Mouse (Mus musculus) hindbrain, embryonic 16.5 days (tissue): Measurements from ENCODE around the gene Tmem53. TPM values are rescaled to one million over a fixed set of nuclear protein-coding genes. Genes with fewer than 3 reads are reported as not detected.
A peak's percentile ranks its signal among the peaks of the same experiment; 100 is the strongest.

ENCODE experiments used
- ATAC-seq: fragments of 200-750 bp; cut with Nextera tagmentation; 2 replicates; pipeline ENCODE4 v1.8.0; 2017; ENCODE audit warnings: moderate TSS enrichment, moderate library complexity
- H3K27ac ChIP-seq: fragments of 300-500 bp; sonication (generic); 2 replicates; pipeline ENCODE4 v1.5.1; 2014; ENCODE audit warnings: low read depth, mild to moderate bottlenecking, control low read depth, low read length, moderate library complexity
- H3K27me3 ChIP-seq: fragments of 300-500 bp; sonication (generic); replicated peaks from 2 replicates; pipeline ENCODE4 v1.6.1; 2014; ENCODE audit warnings: low read length; ENCODE audit not compliant: control insufficient read depth, insufficient read depth
- H3K36me3 ChIP-seq: fragments of 300-500 bp; sonication (generic); 2 replicates; pipeline ENCODE4 v1.6.1; 2014; ENCODE audit warnings: mild to moderate bottlenecking, low read length, moderate library complexity, mixed read lengths; ENCODE audit not compliant: control insufficient read depth, insufficient read depth
- H3K4me1 ChIP-seq: fragments of 300-500 bp; sonication (generic); 2 replicates; pipeline ENCODE4 v1.6.1; 2014; ENCODE audit warnings: low read depth, low read length; ENCODE audit not compliant: control insufficient read depth, insufficient read depth
- H3K4me2 ChIP-seq: fragments of 300-500 bp; sonication (generic); 2 replicates; pipeline ENCODE4 v1.6.1; 2014; ENCODE audit warnings: mild to moderate bottlenecking, low read length, control low read depth, moderate library complexity
- H3K4me3 ChIP-seq: fragments of 300-500 bp; sonication (generic); 2 replicates; pipeline ENCODE4 v1.5.1; 2014; ENCODE audit warnings: mild to moderate bottlenecking, low read length, control low read depth, moderate library complexity
- H3K9ac ChIP-seq: fragments of 300-500 bp; sonication (generic); 2 replicates; pipeline ENCODE4 v1.6.1; 2014; ENCODE audit warnings: low read depth, mild to moderate bottlenecking, control low read depth, low read length, moderate library complexity
- H3K9me3 ChIP-seq: fragments of 300-500 bp; sonication (generic); 2 replicates; pipeline ENCODE4 v1.6.1; 2014; ENCODE audit warnings: mild to moderate bottlenecking, low read length, moderate library complexity; ENCODE audit not compliant: control insufficient read depth
- WGBS: fragments of 180-500 bp; shearing (Covaris S2); extraction: QIAGEN DNeasy Blood & Tissue Kit; methylation state at CpG from one replicate; pipeline ENCODE4 v1.1.7; 2014; 5-methylcytosine and 5-hydroxymethylcytosine counted together
- polyA plus RNA-seq: library from polyadenylated mRNA; unstranded; fragments of >200 nt; fragmentation: Nextera tagmentation; extraction: Ambion mirVana; gene quantifications from 2 replicates; pipeline ENCODE4 v1.2.1, GENCODE M21; 2015

The Tmem53 gene
- polyA plus RNA-seq, 1 experiment from 2014 or later, result 10.3 TPM

DNA sequence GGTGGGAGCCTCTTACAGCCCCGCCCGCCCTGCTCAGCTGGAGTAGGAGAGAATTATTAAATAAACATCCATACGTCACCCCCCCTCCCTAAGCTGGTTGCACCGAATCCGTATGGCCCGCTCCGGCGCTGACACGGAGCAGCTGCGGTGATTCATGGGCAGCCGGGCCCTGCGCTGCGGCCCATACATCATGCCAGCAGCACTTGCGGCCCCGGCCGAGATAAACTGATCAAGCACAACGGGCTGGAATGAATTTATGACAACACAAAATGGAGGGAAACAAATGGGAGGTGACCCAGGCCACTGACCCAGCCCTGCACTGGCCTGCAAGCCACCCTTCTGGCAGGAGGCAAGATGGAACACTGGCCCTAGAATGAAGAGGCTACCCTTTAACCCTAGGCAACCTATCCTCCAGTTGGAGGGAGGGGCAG, 24.5 kb downstream of the Tmem53 start:
- H3K9me3 ChIP-seq, result peaks cover 5% of the 10 kb centered on the region
- H3K4me1 ChIP-seq, result peaks cover 6% of the 10 kb centered on the region
- WGBS, result 74% methylated on average over 17 of the region's 17 CpGs
- no peak overlapping the region for H3K9ac ChIP-seq
- H3K4me2 ChIP-seq, result no peak overlapping the region
- no peaks in the 10 kb centered on the region for H3K27me3 ChIP-seq
- peaks cover 23% of the 10 kb centered on the region for H3K36me3 ChIP-seq
- no peak overlapping the region for H3K27ac ChIP-seq
- ATAC-seq, result peak; percentile 59
- H3K4me3 ChIP-seq, result no peak overlapping the region

DNA sequence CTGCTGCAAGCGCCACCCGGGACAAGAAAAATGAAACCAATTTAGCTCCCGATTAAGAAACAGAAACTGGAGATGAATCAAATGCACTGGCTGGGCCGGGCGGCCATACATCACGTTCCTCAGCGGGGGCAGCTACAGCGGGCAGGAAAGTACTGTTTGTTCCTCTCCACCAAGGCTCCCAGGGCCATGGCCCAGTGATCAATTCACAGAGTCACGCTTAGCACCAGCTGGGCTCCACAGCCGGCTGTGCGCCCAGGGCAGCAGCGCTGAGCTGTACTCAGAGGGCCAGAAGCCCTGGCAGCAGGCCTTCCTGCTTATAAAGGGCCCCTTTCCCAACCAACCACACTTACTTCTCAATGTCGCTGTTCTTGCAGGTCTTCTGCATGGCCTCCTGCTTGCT, 25.3 kb downstream of the Tmem53 start:
- no peak for ATAC-seq
- H3K4me1 ChIP-seq, result peaks cover 6% of the 10 kb centered on the region
- no peaks in the 10 kb centered on the region for H3K27me3 ChIP-seq
- H3K4me2 ChIP-seq, result no peak overlapping the region
- 66% methylated on average over 13 of the region's 13 CpGs for WGBS
- no peak overlapping the region for H3K4me3 ChIP-seq
- H3K36me3 ChIP-seq, result peaks cover 23% of the 10 kb centered on the region
- H3K27ac ChIP-seq, result no peak overlapping the region
- peaks cover 5% of the 10 kb centered on the region for H3K9me3 ChIP-seq
- H3K9ac ChIP-seq, result no peak overlapping the region

DNA sequence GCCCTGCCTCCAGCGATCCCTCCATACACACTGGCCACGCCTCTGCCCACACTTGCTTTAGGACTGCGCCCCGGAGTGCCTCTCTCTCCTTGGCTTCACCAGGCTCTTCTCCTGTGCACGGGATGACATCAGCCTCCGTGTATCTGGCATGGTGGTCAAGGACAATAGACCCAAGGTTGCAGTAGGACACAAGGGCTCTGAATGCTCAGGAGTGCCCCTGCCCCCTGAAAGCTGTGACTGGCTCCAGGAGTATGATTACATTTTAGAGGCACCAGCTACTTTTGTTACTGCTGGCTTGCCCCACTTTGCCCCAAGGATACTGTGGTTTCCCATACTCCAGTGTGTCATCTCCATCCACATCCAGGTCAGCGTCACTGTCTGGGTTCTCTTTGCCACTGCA, 25.9 kb downstream of the Tmem53 start:
- Histone ChIP-seq H3K9ac (no peak overlapping the region), H3K4me2 (no peak overlapping the region), H3K4me3 (no peak overlapping the region), H3K9me3 (peaks cover 5% of the 10 kb centered on the region), H3K4me1 (peaks cover 6% of the 10 kb centered on the region), H3K27me3 (no peaks in the 10 kb centered on the region), H3K36me3 (peaks cover 26% of the 10 kb centered on the region), H3K27ac (no peak overlapping the region)
- no peak for ATAC-seq
- WGBS, result 85% methylated on average over 7 of the region's 7 CpGs

DNA sequence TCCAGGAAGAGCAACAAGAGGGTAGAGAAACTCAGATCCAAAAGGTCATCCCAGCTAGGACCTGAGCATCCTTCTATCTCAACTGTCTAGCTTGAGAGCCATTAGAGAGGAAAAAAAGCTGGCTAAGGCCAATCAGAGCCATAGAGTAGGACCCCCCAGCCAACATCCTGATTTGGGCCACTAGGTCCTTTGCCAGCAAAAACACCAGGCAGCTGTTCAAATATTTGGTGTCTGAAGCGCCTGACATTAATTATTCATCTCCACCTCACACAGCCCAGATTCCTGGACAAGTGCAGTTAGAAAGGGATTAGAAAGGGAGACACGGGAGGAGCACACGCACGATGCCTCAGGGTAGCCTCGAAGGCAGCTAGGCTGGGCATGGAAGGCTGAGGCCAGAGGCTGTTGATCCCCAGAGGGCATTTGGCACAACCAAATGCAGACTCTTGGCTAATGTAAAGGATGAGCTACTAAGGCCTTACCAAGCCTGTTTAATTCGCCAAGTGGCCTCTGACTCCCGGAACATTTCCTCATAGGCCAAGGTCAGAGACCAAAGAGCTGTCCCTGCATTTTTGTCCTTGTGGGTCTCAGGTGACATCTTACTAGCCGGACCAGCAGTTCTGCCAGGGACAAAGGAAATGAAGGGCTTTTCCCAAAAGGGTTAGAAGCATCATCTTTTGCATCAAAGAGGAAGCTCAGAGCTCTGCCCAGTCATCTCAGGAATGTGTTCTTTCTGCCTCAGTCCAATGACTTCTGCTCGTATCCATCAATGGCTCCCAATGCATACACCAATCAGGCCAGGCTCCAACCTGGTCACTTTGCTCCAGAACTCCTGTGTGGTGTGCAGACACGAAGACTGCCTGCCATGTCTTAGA, 26.9 kb downstream of the Tmem53 start:
- Histone ChIP-seq H3K9me3 (peaks cover 5% of the 10 kb centered on the region), H3K4me2 (no peak overlapping the region), H3K9ac (no peak overlapping the region), H3K4me3 (no peak overlapping the region), H3K27me3 (no peaks in the 10 kb centered on the region), H3K36me3 (peaks cover 26% of the 10 kb centered on the region), H3K4me1 (peaks cover 8% of the 10 kb centered on the region), H3K27ac (no peak overlapping the region)
- WGBS, result 59% methylated on average over 10 of the region's 10 CpGs
- ATAC-seq, result no peak

DNA sequence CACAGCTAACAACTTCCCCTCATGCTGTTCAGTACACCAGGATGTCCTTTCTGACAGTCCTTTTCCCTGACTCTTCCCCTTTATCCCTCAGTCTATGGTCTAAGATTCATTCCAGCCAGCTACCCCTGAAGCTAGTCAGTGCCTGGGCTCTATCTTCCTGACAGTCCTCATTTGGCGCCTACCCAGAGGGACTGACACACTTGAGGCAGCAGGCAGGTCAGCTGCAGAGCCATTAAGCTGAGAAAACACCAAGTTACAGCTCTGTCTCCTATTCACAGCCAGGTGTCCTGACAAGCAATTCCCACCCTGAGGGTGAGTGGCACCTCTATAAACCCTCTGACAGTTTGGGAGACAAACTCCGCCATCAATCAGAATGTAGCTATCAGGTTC, 27.5 kb downstream of the Tmem53 start:
- ATAC-seq, result no peak
- Histone ChIP-seq H3K27me3 (no peaks in the 10 kb centered on the region), H3K27ac (no peak overlapping the region), H3K4me3 (no peak overlapping the region), H3K4me2 (no peak overlapping the region), H3K36me3 (peaks cover 23% of the 10 kb centered on the region), H3K9ac (no peak overlapping the region), H3K9me3 (peaks cover 2% of the 10 kb centered on the region), H3K4me1 (peaks cover 15% of the 10 kb centered on the region)
- 81% methylated on average over 2 of the region's 2 CpGs for WGBS

DNA sequence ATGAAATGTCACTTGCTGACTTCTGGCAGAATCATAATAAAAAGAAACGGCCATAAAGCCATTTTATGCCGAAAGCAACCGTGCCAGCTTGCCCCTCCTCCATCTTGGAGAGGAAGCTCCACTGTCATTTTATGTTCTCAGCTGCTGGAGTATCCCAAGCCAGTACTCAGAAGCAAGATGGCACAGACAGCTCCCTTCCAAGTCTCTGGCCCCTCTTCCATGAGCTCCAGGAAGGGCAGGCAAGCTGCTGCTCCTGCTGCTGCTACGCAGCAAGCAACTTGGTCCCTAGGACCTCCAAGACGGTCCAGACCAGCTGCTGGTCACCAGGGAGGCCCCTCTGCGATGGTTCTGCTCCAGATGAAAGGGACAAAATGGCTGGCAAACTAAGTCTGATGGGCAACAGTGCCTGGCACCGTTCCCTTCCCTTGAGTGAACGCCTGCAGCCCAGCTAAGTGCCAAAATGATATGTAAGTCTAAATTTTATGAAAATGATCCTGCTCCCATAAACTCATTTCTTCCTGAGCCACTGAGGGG, 28.7 kb downstream of the Tmem53 start:
- 68% methylated on average over 8 of the region's 8 CpGs for WGBS
- no peaks in the 10 kb centered on the region for H3K27me3 ChIP-seq
- no peak overlapping the region for H3K27ac ChIP-seq
- no peak overlapping the region for H3K9ac ChIP-seq
- H3K4me1 ChIP-seq, result peaks cover 20% of the 10 kb centered on the region
- no peaks in the 10 kb centered on the region for H3K9me3 ChIP-seq
- no peak overlapping the region for H3K4me2 ChIP-seq
- peaks cover 19% of the 10 kb centered on the region for H3K36me3 ChIP-seq
- no peak overlapping the region for H3K4me3 ChIP-seq
- no peak for ATAC-seq

DNA sequence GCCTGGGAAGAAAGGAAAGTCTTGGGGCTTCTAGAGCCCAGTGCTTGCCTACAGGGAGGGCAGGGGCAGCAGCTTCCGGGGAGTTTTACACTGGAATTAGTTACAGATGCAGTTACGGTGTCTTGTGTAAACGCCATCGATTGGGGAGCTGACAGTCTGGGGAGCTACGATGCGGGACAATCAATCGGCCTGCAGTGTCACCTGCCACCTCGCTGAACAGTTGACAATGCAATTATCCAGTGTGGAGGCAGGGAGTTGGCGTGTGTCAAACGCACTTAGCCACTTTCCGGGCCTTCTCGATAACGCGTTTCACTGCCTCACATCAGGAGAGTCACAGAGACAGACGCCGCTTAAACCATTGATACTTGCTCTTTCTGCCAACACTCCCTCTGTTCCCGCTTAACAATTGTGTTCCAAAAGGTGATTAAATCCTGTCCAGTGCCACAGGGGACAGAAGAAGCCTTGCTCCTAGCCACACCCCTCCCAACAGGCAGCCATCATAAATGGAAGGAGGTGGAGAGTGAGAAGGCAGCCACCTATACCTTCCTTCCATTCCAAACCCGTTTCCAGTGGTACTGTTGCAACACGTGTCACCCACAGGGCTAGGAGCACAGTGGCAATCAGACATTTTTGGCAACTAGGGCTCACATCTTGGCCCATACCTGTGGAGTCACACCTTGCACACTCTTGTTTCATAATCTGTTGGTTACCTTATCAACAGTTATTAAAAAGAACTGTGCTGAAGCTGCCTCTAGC, 29.5 kb downstream of the Tmem53 start:
- peaks cover 22% of the 10 kb centered on the region for H3K36me3 ChIP-seq
- ATAC-seq, result no peak
- H3K9me3 ChIP-seq, result no peaks in the 10 kb centered on the region
- H3K27me3 ChIP-seq, result no peaks in the 10 kb centered on the region
- H3K4me3 ChIP-seq, result no peak overlapping the region
- 58% methylated on average over 19 of the region's 19 CpGs for WGBS
- H3K4me2 ChIP-seq, result no peak overlapping the region
- H3K4me1 ChIP-seq, result peaks cover 20% of the 10 kb centered on the region
- H3K9ac ChIP-seq, result no peak overlapping the region
- H3K27ac ChIP-seq, result no peak overlapping the region

DNA sequence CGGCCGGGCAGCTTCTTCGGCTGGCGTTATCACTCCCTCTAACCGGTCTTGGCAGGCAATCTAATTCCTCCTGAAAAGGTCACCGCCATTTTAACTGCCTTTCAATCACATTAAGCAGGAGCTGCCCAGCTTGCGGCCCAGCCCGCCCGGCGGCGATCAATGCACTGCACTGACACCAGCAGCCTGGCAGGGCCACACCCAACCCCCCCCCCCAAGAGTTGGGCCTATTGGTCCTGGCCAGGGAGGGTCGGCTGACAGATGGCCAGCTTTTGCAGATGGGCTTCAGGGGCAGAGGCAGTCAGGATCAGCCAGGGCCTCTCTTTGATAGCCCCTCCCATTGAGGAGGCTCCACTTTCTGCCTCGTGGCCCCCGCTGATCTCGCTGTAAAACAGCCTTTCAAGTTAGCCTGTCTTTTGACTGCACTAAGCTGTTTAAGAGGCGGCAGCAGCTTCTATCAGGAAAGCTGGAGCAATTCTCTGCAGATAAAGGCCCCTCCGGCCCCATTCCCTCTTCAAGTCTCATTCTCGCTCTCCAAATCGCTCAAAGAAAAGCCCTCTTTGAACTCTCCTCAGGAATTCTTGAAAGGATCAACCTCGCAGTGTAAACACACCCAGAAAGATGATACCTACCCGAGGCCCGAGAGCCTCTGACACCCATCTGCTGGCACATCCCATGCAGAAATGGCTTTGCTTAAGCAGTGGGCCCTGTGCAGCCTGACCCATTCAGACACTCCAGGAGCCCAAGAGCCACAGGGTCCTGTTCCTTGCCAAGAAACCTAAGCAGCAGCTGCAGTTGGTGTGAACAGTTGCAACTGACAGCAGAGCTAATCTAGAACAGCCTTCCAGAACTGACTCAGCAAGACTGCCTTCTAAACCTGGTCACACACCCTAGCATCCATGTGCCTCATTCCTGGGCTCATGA, 31.8 kb downstream of the Tmem53 start:
- H3K4me2 ChIP-seq, result no peak overlapping the region
- H3K9ac ChIP-seq, result peak overlapping the region; percentile 19; the same call in 1 of the 2 replicates
- H3K4me1 ChIP-seq, result peaks cover 29% of the 10 kb centered on the region
- H3K36me3 ChIP-seq, result peaks cover 13% of the 10 kb centered on the region; the same call in 1 of the 2 replicates
- H3K9me3 ChIP-seq, result no peaks in the 10 kb centered on the region
- WGBS, result 28% methylated on average over 22 of the region's 22 CpGs
- no peaks in the 10 kb centered on the region for H3K27me3 ChIP-seq
- H3K4me3 ChIP-seq, result no peak overlapping the region
- H3K27ac ChIP-seq, result peak overlapping the region; percentile 57; the same call in 1 of the 2 replicates
- peak; percentile 65 for ATAC-seq
